Mouse (Mus musculus) liver, adult 2 months (tissue): ENCODE measurements at regions not wholly inside any gene's neighbourhood (a gene's known extent, or its start where the extent isn't known, plus 50 kb on each side); places are given as distances from the start of the nearest gene placed in this dataset.

Experiments used
- CTCF ChIP-seq: fragments of 200-500 bp; IDR thresholded peaks from 2 replicates; pipeline ENCODE4 v1.5.1; 2011; ENCODE audit warnings: low read depth, low read length, control low read depth
- POLR2A ChIP-seq: fragments of 200-500 bp; IDR thresholded peaks from 2 replicates; pipeline ENCODE4 v1.6.1; 2011; ENCODE audit warnings: low read length, control low read depth; ENCODE audit not compliant: insufficient read depth; ENCODE audit errors: extremely low read depth

DNA sequence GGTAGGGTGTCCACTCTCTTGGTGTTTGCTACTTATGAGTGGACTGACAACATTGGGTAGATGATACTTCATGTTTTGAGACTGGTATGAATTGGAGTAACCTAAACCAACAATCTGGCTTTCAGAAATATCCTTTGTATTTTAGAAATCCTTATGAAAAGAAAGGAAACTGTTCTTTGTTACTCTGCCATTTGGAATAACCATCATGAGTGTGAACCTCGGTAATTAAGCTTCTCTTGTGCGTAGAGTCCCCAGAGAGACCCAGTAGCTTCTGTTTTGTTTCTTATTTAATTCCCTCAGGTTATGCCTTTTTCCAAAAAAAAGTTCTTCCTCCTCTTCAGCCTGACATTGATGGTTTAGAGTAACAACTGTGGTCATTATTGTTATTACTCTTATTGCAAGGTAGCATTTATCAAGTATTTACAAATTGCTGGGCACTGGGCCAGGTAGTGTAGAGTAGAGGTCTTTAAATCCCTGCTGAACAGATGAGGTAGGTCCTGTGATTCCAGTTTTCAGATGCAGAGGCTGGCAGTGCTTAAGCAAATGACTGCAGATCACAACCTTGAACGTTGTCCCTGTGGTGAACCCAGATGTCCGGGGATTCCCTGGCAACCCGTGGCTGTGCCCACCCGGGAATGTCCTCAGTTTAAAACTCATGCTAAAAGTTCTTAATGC, 176.8 kb upstream of the Id2 start:
- TF ChIP-seq POLR2A (no peak), CTCF (no peak)
